Mouse (Mus musculus): ENCODE data around the gene Fam180a. TPM values are rescaled to one million over a fixed set of nuclear protein-coding genes. Genes with fewer than 3 reads are reported as not detected.

Fam180a gene
- total RNA-seq, 2 experiments from 2014 or later = 1.1 to 2.6 TPM

Other genes starting within 250 kb of the Fam180a start
- 10 to 100 TPM; 18.2 to 23.4 TPM for gene Cnot4, start 192.4 kb downstream of the Fam180a start, total RNA-seq (2021)
- gene Nup205, start 148.7 kb downstream of the Fam180a start, total RNA-seq (2021) = 10 to 100 TPM; 32.4 to 41.6 TPM
- under 1 TPM; 0.30 to 0.33 TPM for gene Slc13a4, start 18.0 kb downstream of the Fam180a start, total RNA-seq (2021)
- gene Mtpn, start 213.7 kb upstream of the Fam180a start, total RNA-seq (2021) = 100 to 1,000 TPM; 103 to 106 TPM